Comparison of ENCODE assay signal across 14 mouse cellular contexts in the genomic region with DNA sequence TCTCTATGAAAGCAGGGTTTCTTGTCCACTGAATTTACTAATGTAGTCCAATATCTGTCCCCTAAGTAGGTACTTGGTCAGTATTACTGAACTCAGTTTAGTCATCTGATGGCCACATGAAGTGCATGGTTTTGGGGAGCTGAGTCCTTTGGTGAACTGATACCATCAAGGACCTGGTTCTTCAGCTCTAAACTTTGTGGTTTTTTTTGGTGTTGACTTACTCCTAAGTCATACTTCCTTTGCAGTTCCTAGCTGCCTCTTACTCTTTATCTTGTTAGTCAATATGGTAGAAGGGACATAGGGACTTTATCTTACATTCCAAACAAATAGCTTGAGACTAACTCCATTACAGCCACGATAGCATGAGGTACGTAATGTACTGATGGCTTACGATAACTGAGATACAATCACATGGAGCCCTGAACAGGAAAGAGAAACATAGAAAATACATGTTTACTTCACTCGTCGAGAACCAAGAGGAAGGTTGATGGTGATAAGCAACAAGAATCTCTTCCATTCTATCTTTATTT.
"Had no signal": no experiment of that assay in that cellular context is flagged by ENCODE, and none has a peak within 500 bp of the region (broad histone marks: within the 10 kb centered on the region; RNA-seq: fewer than 3 reads in every experiment).

No protein-coding gene starts in this region.

- H3K9ac ChIP-seq: liver, embryonic 15.5 days; lung, embryonic 15.5 days; midbrain, embryonic 15.5 days; neural tube, embryonic 13.5 days; stomach, embryonic 15.5 days had no signal

- H3K27me3 ChIP-seq: liver, embryonic 15.5 days; lung, embryonic 15.5 days; midbrain, embryonic 15.5 days; neural tube, embryonic 13.5 days; stomach, embryonic 15.5 days had no signal

- H3K4me1 ChIP-seq: lung, embryonic 15.5 days; midbrain, embryonic 15.5 days; neural tube, embryonic 13.5 days; stomach, embryonic 15.5 days had no signal

- DNase-seq: kidney, adult 11 months; kidney, adult 9 months; kidney, postnatal 36 days; retina, postnatal 1 day; thymus, adult 2 months; thymus, postnatal 4 days had no signal

- H3K4me2 ChIP-seq: liver, embryonic 15.5 days; lung, embryonic 15.5 days; midbrain, embryonic 11.5 days; midbrain, embryonic 15.5 days; neural tube, embryonic 13.5 days; stomach, embryonic 15.5 days had no signal

- H3K27ac ChIP-seq: kidney, postnatal 0 days; limb, embryonic 10.5 days; liver, embryonic 15.5 days; lung, embryonic 15.5 days; midbrain, embryonic 15.5 days; neural tube, embryonic 13.5 days; stomach, embryonic 15.5 days had no signal

- H3K36me3 ChIP-seq: limb, embryonic 10.5 days; liver, embryonic 15.5 days; lung, embryonic 15.5 days; midbrain, embryonic 15.5 days; neural tube, embryonic 13.5 days; stomach, embryonic 15.5 days had no signal

- ATAC-seq: midbrain, embryonic 15.5 days had no signal

- H3K9me3 ChIP-seq: limb, embryonic 10.5 days; liver, embryonic 15.5 days; lung, embryonic 15.5 days; midbrain, embryonic 15.5 days; neural tube, embryonic 13.5 days; stomach, embryonic 15.5 days had no signal

- H3K4me3 ChIP-seq: limb, embryonic 10.5 days; liver, embryonic 15.5 days; lung, embryonic 15.5 days; midbrain, embryonic 15.5 days; neural tube, embryonic 13.5 days; stomach, embryonic 15.5 days had no signal
